Mouse (Mus musculus): ENCODE data around the gene Bard1.

The Bard1 gene

GRCm38 (mm10) chr1:71052252-71052651, 50.7 kb downstream of the Bard1 start:
- DNase-seq: no peak

- DNase-seq: no peak
These were observed 57.8 kb downstream of the Bard1 start for GRCm38 (mm10) chr1:71045141-71045540.

GRCm38 (mm10) chr1:71043951-71044350, 59.0 kb downstream of the Bard1 start:
- no peak for DNase-seq

GRCm38 (mm10) chr1:71036999-71037398, 65.9 kb downstream of the Bard1 start:
- DNase-seq: peak; percentile 14 to 27

GRCm38 (mm10) chr1:71035565-71035964, 67.4 kb downstream of the Bard1 start:
- no peak for DNase-seq

- no peak for DNase-seq
These were observed 80.2 kb downstream of the Bard1 start for GRCm38 (mm10) chr1:71022766-71023165.

GRCm38 (mm10) chr1:71014345-71014744, 88.6 kb downstream of the Bard1 start:
- no peak for DNase-seq

- DNase-seq: no peak
These were observed 96.9 kb downstream of the Bard1 start for GRCm38 (mm10) chr1:71005998-71006397.

- no peak for DNase-seq
These were observed 98.8 kb downstream of the Bard1 start for GRCm38 (mm10) chr1:71004177-71004576.

GRCm38 (mm10) chr1:71003741-71004140, 99.2 kb downstream of the Bard1 start:
- DNase-seq: no peak

GRCm38 (mm10) chr1:70997377-70997993, 105.5 kb downstream of the Bard1 start:
- no peak for DNase-seq

GRCm38 (mm10) chr1:70996766-70997165, 106.2 kb downstream of the Bard1 start:
- no peak for DNase-seq

Measured in kidney, postnatal 4 days (tissue).